Mouse (Mus musculus) intestine, embryonic 15.5 days (tissue): Measurements from ENCODE around the gene Tmem176b. TPM values are rescaled to one million over a fixed set of nuclear protein-coding genes. Genes with fewer than 3 reads are reported as not detected.

Experiments used
- ATAC-seq: fragments of 200-750 bp; cut with Nextera tagmentation; 2 replicates; pipeline ENCODE4 v1.8.0; 2017; ENCODE audit warnings: moderate TSS enrichment, moderate library complexity
- H3K27ac ChIP-seq: fragments of 300-500 bp; sonication (generic); 2 replicates; pipeline ENCODE4 v1.5.1; 2015; ENCODE audit warnings: mild to moderate bottlenecking, inconsistent platforms
- H3K27me3 ChIP-seq: fragments of 300-500 bp; sonication (generic); replicated peaks from 2 replicates; pipeline ENCODE4 v1.6.1; 2015; ENCODE audit warnings: inconsistent platforms
- H3K36me3 ChIP-seq: fragments of 300-500 bp; sonication (generic); 2 replicates; pipeline ENCODE4 v1.6.1; 2015; ENCODE audit warnings: inconsistent platforms
- H3K4me1 ChIP-seq: fragments of 300-500 bp; sonication (generic); replicated peaks from 2 replicates; pipeline ENCODE4 v1.6.1; 2015; ENCODE audit warnings: inconsistent platforms
- H3K4me2 ChIP-seq: fragments of 300-500 bp; sonication (generic); replicated peaks from 2 replicates; pipeline ENCODE4 v1.6.1; 2015; ENCODE audit warnings: mild to moderate bottlenecking, inconsistent platforms
- H3K4me3 ChIP-seq: fragments of 300-500 bp; sonication (generic); replicated peaks from 2 replicates; pipeline ENCODE4 v1.5.1; 2015; ENCODE audit warnings: inconsistent platforms
- H3K9ac ChIP-seq: fragments of 300-500 bp; sonication (generic); 2 replicates; pipeline ENCODE4 v1.6.1; 2015; ENCODE audit warnings: inconsistent platforms
- H3K9me3 ChIP-seq: fragments of 300-500 bp; sonication (generic); 2 replicates; pipeline ENCODE4 v1.6.1; 2016; ENCODE audit warnings: inconsistent platforms
- WGBS: fragments of 180-500 bp; shearing (Covaris S2); methylation state at CpG from one replicate; pipeline ENCODE4 v1.1.7; 2015; 5-methylcytosine and 5-hydroxymethylcytosine counted together
- polyA plus RNA-seq: library from polyadenylated mRNA; unstranded; fragments of >200 nt; fragmentation: Nextera tagmentation; extraction: Ambion mirVana; gene quantifications from 2 replicates; pipeline ENCODE4 v1.2.1, GENCODE M21; 2015

The Tmem176b gene
- polyA plus RNA-seq, 1 experiment from 2014 or later, result 341 TPM

- no peaks in the 10 kb centered on the region for H3K27me3 ChIP-seq
- 48% methylated on average over 3 of the region's 3 CpGs for WGBS
- H3K4me2 ChIP-seq, result no peak overlapping the region
- no peaks in the 10 kb centered on the region for H3K4me1 ChIP-seq
- no peaks in the 10 kb centered on the region for H3K9me3 ChIP-seq
- ATAC-seq, result no peak
- no peak overlapping the region for H3K27ac ChIP-seq
- H3K9ac ChIP-seq, result no peak overlapping the region
- H3K36me3 ChIP-seq, result no peaks in the 10 kb centered on the region
- H3K4me3 ChIP-seq, result no peak overlapping the region
These were observed 31.6 kb downstream of the Tmem176b start for GRCm38 (mm10) chr6:48809494-48810219.

- no peaks in the 10 kb centered on the region for H3K36me3 ChIP-seq
- no peak overlapping the region for H3K9ac ChIP-seq
- H3K4me2 ChIP-seq, result no peak overlapping the region
- no peaks in the 10 kb centered on the region for H3K27me3 ChIP-seq
- ATAC-seq, result no peak
- no peaks in the 10 kb centered on the region for H3K9me3 ChIP-seq
- no peak overlapping the region for H3K27ac ChIP-seq
- H3K4me1 ChIP-seq, result no peaks in the 10 kb centered on the region
- H3K4me3 ChIP-seq, result no peak overlapping the region
- WGBS, result 90% methylated on average over 3 of the region's 3 CpGs
These were observed 34.5 kb downstream of the Tmem176b start for GRCm38 (mm10) chr6:48806746-48807145.

- 83% methylated on average over 5 of the region's 5 CpGs for WGBS
- H3K27ac ChIP-seq, result no peak overlapping the region
- H3K4me2 ChIP-seq, result no peak overlapping the region
- no peaks in the 10 kb centered on the region for H3K4me1 ChIP-seq
- no peak overlapping the region for H3K9ac ChIP-seq
- no peak overlapping the region for H3K4me3 ChIP-seq
- no peaks in the 10 kb centered on the region for H3K36me3 ChIP-seq
- no peaks in the 10 kb centered on the region for H3K27me3 ChIP-seq
- ATAC-seq, result no peak
- no peaks in the 10 kb centered on the region for H3K9me3 ChIP-seq
These were observed 37.0 kb downstream of the Tmem176b start for GRCm38 (mm10) chr6:48804346-48804745.

GRCm38 (mm10) chr6:48803406-48804051 lies 37.8 kb downstream of the Tmem176b start:
- Histone ChIP-seq H3K9me3 (no peaks in the 10 kb centered on the region), H3K27ac (no peak overlapping the region), H3K27me3 (no peaks in the 10 kb centered on the region), H3K4me1 (no peaks in the 10 kb centered on the region), H3K4me2 (no peak overlapping the region), H3K4me3 (no peak overlapping the region), H3K36me3 (no peaks in the 10 kb centered on the region), H3K9ac (no peak overlapping the region)
- no peak for ATAC-seq

GRCm38 (mm10) chr6:48801897-48802296 lies 39.4 kb downstream of the Tmem176b start:
- H3K4me3 ChIP-seq, result no peak overlapping the region
- H3K4me2 ChIP-seq, result no peak overlapping the region
- no peak for ATAC-seq
- no peaks in the 10 kb centered on the region for H3K9me3 ChIP-seq
- H3K4me1 ChIP-seq, result no peaks in the 10 kb centered on the region
- 80% methylated on average over 1 of the region's 1 CpGs for WGBS
- H3K27ac ChIP-seq, result no peak overlapping the region
- no peaks in the 10 kb centered on the region for H3K36me3 ChIP-seq
- H3K9ac ChIP-seq, result no peak overlapping the region
- H3K27me3 ChIP-seq, result no peaks in the 10 kb centered on the region

GRCm38 (mm10) chr6:48787867-48788266 lies 53.4 kb downstream of the Tmem176b start:
- Histone ChIP-seq H3K27me3 (no peaks in the 10 kb centered on the region), H3K4me1 (no peaks in the 10 kb centered on the region; the same call in 1 of the 2 replicates), H3K9ac (no peak overlapping the region), H3K4me3 (no peak overlapping the region), H3K9me3 (no peaks in the 10 kb centered on the region), H3K27ac (no peak overlapping the region), H3K4me2 (no peak overlapping the region), H3K36me3 (no peaks in the 10 kb centered on the region)
- 73% methylated on average over 2 of the region's 2 CpGs for WGBS
- no peak for ATAC-seq

- 67% methylated on average over 2 of the region's 2 CpGs for WGBS
- Histone ChIP-seq H3K27ac (no peak overlapping the region), H3K4me1 (no peaks in the 10 kb centered on the region; the same call in 1 of the 2 replicates), H3K9me3 (no peaks in the 10 kb centered on the region), H3K36me3 (no peaks in the 10 kb centered on the region), H3K9ac (no peak overlapping the region), H3K27me3 (no peaks in the 10 kb centered on the region), H3K4me2 (no peak overlapping the region), H3K4me3 (no peak overlapping the region)
- ATAC-seq, result no peak
These were observed 55.7 kb downstream of the Tmem176b start for GRCm38 (mm10) chr6:48785601-48786000.

- 50% methylated on average over 1 of the region's 1 CpGs for WGBS
- Histone ChIP-seq H3K36me3 (no peaks in the 10 kb centered on the region), H3K27ac (0 out of 2 replicates have a peak overlapping the region, but pooled peaks have one; percentile 23), H3K9me3 (no peaks in the 10 kb centered on the region), H3K4me1 (no peaks in the 10 kb centered on the region; the same call in 1 of the 2 replicates), H3K9ac (no peak overlapping the region), H3K27me3 (no peaks in the 10 kb centered on the region), H3K4me2 (no peak overlapping the region), H3K4me3 (no peak overlapping the region)
- 0 out of 2 replicates have a peak, but pooled peaks have one; percentile 28 for ATAC-seq
These were observed 56.1 kb downstream of the Tmem176b start for GRCm38 (mm10) chr6:48785189-48785588.

GRCm38 (mm10) chr6:48784406-48784805 lies 56.9 kb downstream of the Tmem176b start:
- Histone ChIP-seq H3K4me2 (no peak overlapping the region), H3K4me1 (no peaks in the 10 kb centered on the region; the same call in 1 of the 2 replicates), H3K9me3 (no peaks in the 10 kb centered on the region), H3K9ac (no peak overlapping the region), H3K27me3 (no peaks in the 10 kb centered on the region), H3K36me3 (no peaks in the 10 kb centered on the region), H3K4me3 (no peak overlapping the region), H3K27ac (no peak overlapping the region)
- ATAC-seq, result no peak
- 82% methylated on average over 1 of the region's 1 CpGs for WGBS

Other genes starting within 250 kb of the Tmem176b start
- gene Repin1, start 247.6 kb downstream of the Tmem176b start, polyA plus RNA-seq, result 23.6 and 24.9 TPM in 2 replicates
- not detected in 2 replicates for gene Gm44965, start 247.6 kb downstream of the Tmem176b start, polyA plus RNA-seq
- gene Zfp775, start 239.4 kb downstream of the Tmem176b start, polyA plus RNA-seq, result 5.1 and 5.8 TPM in 2 replicates
- 0.89 and 1.2 TPM in 2 replicates for gene AI854703, start 214.7 kb downstream of the Tmem176b start, polyA plus RNA-seq
- gene Gimap8, start 194.3 kb downstream of the Tmem176b start, polyA plus RNA-seq, result 1.7 and 2.3 TPM in 2 replicates
- gene Gimap9, start 165.4 kb downstream of the Tmem176b start, polyA plus RNA-seq, result 16.9 and 18.0 TPM in 2 replicates
- gene Gimap4, start 156.9 kb downstream of the Tmem176b start, polyA plus RNA-seq, result 20.7 and 22.8 TPM in 2 replicates
- 20.4 and 21.1 TPM in 2 replicates for gene Gimap6, start 133.3 kb downstream of the Tmem176b start, polyA plus RNA-seq
- 5.6 and 5.7 TPM in 2 replicates for gene Gm28053, start 122.9 kb downstream of the Tmem176b start, polyA plus RNA-seq
- gene Gimap7, start 122.9 kb downstream of the Tmem176b start, polyA plus RNA-seq, result 0.18 and 0.30 TPM in 2 replicates
- 31.0 and 34.9 TPM in 2 replicates for gene Gimap1, start 102.4 kb downstream of the Tmem176b start, polyA plus RNA-seq
- 10.5 and 10.9 TPM in 2 replicates for gene Gimap5, start 95.3 kb downstream of the Tmem176b start, polyA plus RNA-seq
- gene Gimap3, start 70.6 kb downstream of the Tmem176b start, polyA plus RNA-seq, result 0.15 and 0.20 TPM in 2 replicates
- 140 and 159 TPM in 2 replicates for gene Tmem176a, start 577 bp downstream of the Tmem176b start, polyA plus RNA-seq
- 21.4 and 28.0 TPM in 2 replicates for gene Aoc1, start 31.4 kb upstream of the Tmem176b start, polyA plus RNA-seq
- not detected in 2 replicates for gene 1600015I10Rik, start 88.4 kb upstream of the Tmem176b start, polyA plus RNA-seq
- not detected in 2 replicates for gene Doxl2, start 133.5 kb upstream of the Tmem176b start, polyA plus RNA-seq
- not detected in 2 replicates for gene Svs1, start 145.4 kb upstream of the Tmem176b start, polyA plus RNA-seq
- gene Gpnmb, start 195.1 kb upstream of the Tmem176b start, polyA plus RNA-seq, result 0.13 and 0.20 TPM in 2 replicates
- 66.9 and 78.7 TPM in 2 replicates for gene Malsu1, start 232.3 kb upstream of the Tmem176b start, polyA plus RNA-seq